8 mouse cellular contexts compared by ENCODE assay signal in the genomic region with DNA sequence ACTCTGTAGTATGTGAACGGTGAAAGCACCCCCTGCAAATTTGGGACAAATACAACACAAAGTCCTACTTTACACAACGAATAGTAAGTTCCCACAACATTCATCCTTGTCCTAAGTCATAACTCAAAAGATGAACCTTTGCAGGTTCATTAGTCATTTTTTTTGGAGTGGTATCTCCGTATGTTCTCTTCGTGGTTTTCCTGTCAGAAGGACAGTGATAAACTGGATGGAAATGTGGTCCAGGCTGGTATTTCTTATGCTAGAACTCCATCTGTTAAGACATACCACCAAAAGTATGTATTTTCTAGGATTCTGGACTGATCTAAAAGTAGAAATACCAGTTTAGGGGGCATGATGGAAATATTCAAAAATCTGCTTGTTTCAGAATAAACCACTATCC. TPM values are rescaled to one million over a fixed set of nuclear protein-coding genes. Genes with fewer than 3 reads are reported as not detected.
DNase-seq lines count a peak whose midpoint lies in the region; ATAC-seq and TF ChIP-seq lines count a peak whose summit lies in the region.

No protein-coding gene starts in this region.

- H3K9ac ChIP-seq in heart, adult 2 months (ENCODE audit: low read depth, low read length), result no peak overlapping the region
- H3K9ac ChIP-seq in forebrain, embryonic 16.5 days (replicated peaks; ENCODE audit: low read depth, low read length), result no peak overlapping the region
- peak overlapping the region; percentile 78 for H3K9ac ChIP-seq in liver, embryonic 13.5 days

- no peak for TF ChIP-seq POLR2A in heart, adult 2 months (IDR thresholded peaks at IDR 0.05; ENCODE audit: insufficient read depth, low read depth, low read length)

- peak overlapping the region; percentile 79; the same call in 1 of the 2 replicates for H3K4me3 ChIP-seq in heart, adult 2 months
- H3K4me3 ChIP-seq in forebrain, embryonic 16.5 days (replicated peaks; ENCODE audit: low read length), result peak overlapping the region; percentile 87
- H3K4me3 ChIP-seq in liver, embryonic 13.5 days (replicated peaks), result peak overlapping the region; percentile 77

- no peak for TF ChIP-seq CTCF in heart, adult 2 months (IDR thresholded peaks at IDR 0.05)

- no peaks in the 10 kb centered on the region for H3K79me2 ChIP-seq in heart, adult 2 months (replicated peaks; ENCODE audit: control insufficient read depth, insufficient read depth, low read length)

- peak overlapping the region; percentile 74 for H3K4me2 ChIP-seq in forebrain, embryonic 16.5 days (ENCODE audit: low read length)
- peak overlapping the region; percentile 99 for H3K4me2 ChIP-seq in liver, embryonic 13.5 days

- no peak overlapping the region for H3K27ac ChIP-seq in heart, adult 2 months
- no peak overlapping the region for H3K27ac ChIP-seq in forebrain, embryonic 16.5 days (ENCODE audit: low read length)
- no peak overlapping the region for H3K27ac ChIP-seq in liver, embryonic 13.5 days

- intact Hi-C loops in heart, adult 2 months (cut with DNase I), result loop anchor here (2.0 kb wide), 1 partner anchor 39 kb away; the partner anchor contains the start of gene Chuk
- intact Hi-C loops in heart, postnatal 14 days (cut with DNase I), result no loop called here

- H3K27me3 ChIP-seq in heart, adult 2 months (ENCODE audit: control insufficient read depth, insufficient read depth, low read length), result no peaks in the 10 kb centered on the region
- no peaks in the 10 kb centered on the region for H3K27me3 ChIP-seq in forebrain, embryonic 16.5 days (replicated peaks; ENCODE audit: control insufficient read depth, insufficient read depth, low read length)
- no peaks in the 10 kb centered on the region for H3K27me3 ChIP-seq in liver, embryonic 13.5 days

- no peak for DNase-seq in heart, adult 2 months
- no peak for DNase-seq in heart, postnatal 14 days
- DNase-seq in 3T3-L1 (ENCODE audit: low read depth, low spot score), result peak; percentile 58
- no peak for DNase-seq in liver, embryonic 13.5 days
- no peak for DNase-seq in adrenal gland, postnatal 14 days
- DNase-seq in thymus, postnatal 14 days, result no peak

- WGBS in heart, adult 2 months, result 87% methylated on average over 4 of the region's 4 CpGs
- 86% methylated on average over 4 of the region's 4 CpGs for WGBS in forebrain, embryonic 16.5 days
- WGBS in liver, embryonic 13.5 days (ENCODE audit: insufficient replicate concordance), result 31% methylated on average over 4 of the region's 4 CpGs

- no peak for ATAC-seq in forebrain, embryonic 16.5 days
- no peak for ATAC-seq in liver, embryonic 13.5 days (ENCODE audit: low read depth)
- no peak for ATAC-seq in cerebellum, adult (ENCODE audit: insufficient number of reproducible peaks, low FRiP score, low TSS enrichment)

- H3K9me3 ChIP-seq in forebrain, embryonic 16.5 days (ENCODE audit: control insufficient read depth, low read length), result no peaks in the 10 kb centered on the region
- H3K9me3 ChIP-seq in liver, embryonic 13.5 days (replicated peaks), result no peaks in the 10 kb centered on the region

- H3K4me1 ChIP-seq in heart, adult 2 months (ENCODE audit: control insufficient read depth, insufficient read depth, low read length), result peaks cover 2% of the 10 kb centered on the region
- H3K4me1 ChIP-seq in forebrain, embryonic 16.5 days (replicated peaks; ENCODE audit: control insufficient read depth, insufficient read depth, low read length), result peaks cover 18% of the 10 kb centered on the region
- H3K4me1 ChIP-seq in liver, embryonic 13.5 days (replicated peaks), result peaks cover 32% of the 10 kb centered on the region

- H3K36me3 ChIP-seq in heart, adult 2 months (ENCODE audit: control insufficient read depth, insufficient read depth, low read length), result no peaks in the 10 kb centered on the region; the same call in 1 of the 2 replicates
- H3K36me3 ChIP-seq in forebrain, embryonic 16.5 days (ENCODE audit: control insufficient read depth, insufficient read depth), result peaks cover 5% of the 10 kb centered on the region; the same call in 1 of the 2 replicates
- H3K36me3 ChIP-seq in liver, embryonic 13.5 days, result peaks cover 15% of the 10 kb centered on the region

- no peak for TF ChIP-seq EP300 in heart, adult 2 months (IDR thresholded peaks at IDR 0.05; ENCODE audit: insufficient read depth, low read depth, low read length)

RNA-seq across cellular contexts. Expression of gene Erlin1, which starts 1.4 kb away (rescaled TPM):
- total RNA-seq in heart, adult 2 months (2021), result 1 to 10 TPM; 6.0 to 7.8 TPM
- 4.1 and 6.3 TPM in 2 replicates for polyA plus RNA-seq in heart, adult 2 months (2012; rRNA removed)
- total RNA-seq in heart, postnatal 14 days (2021), result 1 to 10 TPM; 6.0 to 7.3 TPM
- 20.8 and 23.5 TPM in 2 replicates for polyA plus RNA-seq in forebrain, embryonic 16.5 days (2015; fragmentation: Nextera tagmentation; extraction: Ambion mirVana)
- polyA plus RNA-seq in liver, embryonic 13.5 days (2015; fragmentation: Nextera tagmentation; extraction: Ambion mirVana), result 14.7 and 17.9 TPM in 2 replicates
- 18.4 and 20.0 TPM in 2 replicates for total RNA-seq in adrenal gland, postnatal 14 days (2021)

RNA-seq across cellular contexts. Expression of gene Chuk, which starts 39.0 kb away (rescaled TPM):
- total RNA-seq in heart, adult 2 months (2021), result 10 to 100 TPM; 31.2 to 32.5 TPM
- 13.9 and 28.9 TPM in 2 replicates for polyA plus RNA-seq in heart, adult 2 months (2012; rRNA removed)
- 10 to 100 TPM; 30.2 to 34.0 TPM for total RNA-seq in heart, postnatal 14 days (2021)
- 61.7 and 72.4 TPM in 2 replicates for polyA plus RNA-seq in forebrain, embryonic 16.5 days (2015; fragmentation: Nextera tagmentation; extraction: Ambion mirVana)
- 21.2 and 24.7 TPM in 2 replicates for polyA plus RNA-seq in liver, embryonic 13.5 days (2015; fragmentation: Nextera tagmentation; extraction: Ambion mirVana)
- total RNA-seq in adrenal gland, postnatal 14 days (2021), result 60.3 and 61.7 TPM in 2 replicates

RNA-seq across cellular contexts. Expression of gene Cyp2c23, which starts 39.2 kb away (rescaled TPM):
- total RNA-seq in heart, adult 2 months (2021), result not detected
- polyA plus RNA-seq in heart, adult 2 months (2012; rRNA removed), result 0.12 TPM in 1 of 2 replicates, not detected in the other
- total RNA-seq in heart, postnatal 14 days (2021), result under 1 TPM in 1 of 2 experiments, not detected in 1; 0.15 TPM
- polyA plus RNA-seq in forebrain, embryonic 16.5 days (2015; fragmentation: Nextera tagmentation; extraction: Ambion mirVana), result not detected in 2 replicates
- 9.4 and 12.5 TPM in 2 replicates for polyA plus RNA-seq in liver, embryonic 13.5 days (2015; fragmentation: Nextera tagmentation; extraction: Ambion mirVana)
- total RNA-seq in adrenal gland, postnatal 14 days (2021), result 1.1 and 21.3 TPM in 2 replicates
